In genomic region chr11:121475699-121476415, GRCm38 (mm10) we compare ENCODE assay signal across 8 mouse cellular contexts. TPM values are rescaled to one million over a fixed set of nuclear protein-coding genes. Genes with fewer than 3 reads are reported as not detected.
DNase-seq lines count a peak whose midpoint lies in the region; ATAC-seq and TF ChIP-seq lines count a peak whose summit lies in the region.
"Had no signal": no experiment of that assay in that cellular context is flagged by ENCODE, and none has a peak within 500 bp of the region (broad histone marks: within the 10 kb centered on the region; RNA-seq: fewer than 3 reads in every experiment).

No protein-coding gene starts in this region.

- peak; percentile 89 for TF ChIP-seq CTCF in E14TG2a.4 (conservative IDR thresholded peaks at IDR 0.05; ENCODE audit: low read length)
- peak; percentile 90 for TF ChIP-seq CTCF in heart, postnatal 0 days (IDR thresholded peaks at IDR 0.05; ENCODE audit: low read depth)
- peak; percentile 98 for TF ChIP-seq CTCF in layer of hippocampus, adult 2 months (conservative IDR thresholded peaks at IDR 0.05)

- no peak overlapping the region for H3K27ac ChIP-seq in heart, postnatal 0 days (ENCODE audit: low read depth)
- no peak overlapping the region for H3K27ac ChIP-seq in layer of hippocampus, adult 2 months
- H3K27ac ChIP-seq: midbrain, embryonic 12.5 days had no signal

- H3K27me3 ChIP-seq in E14TG2a.4 (ENCODE audit: insufficient read depth, low read length) = no peaks in the 10 kb centered on the region
- H3K27me3 ChIP-seq in heart, postnatal 0 days (ENCODE audit: control insufficient read depth, insufficient read depth, low read length) = no peaks in the 10 kb centered on the region
- H3K27me3 ChIP-seq: midbrain, embryonic 12.5 days had no signal

- no peak overlapping the region for H3K4me2 ChIP-seq in heart, postnatal 0 days (ENCODE audit: low read depth, low read length)
- H3K4me2 ChIP-seq: midbrain, embryonic 12.5 days had no signal

- H3K4me3 ChIP-seq in E14TG2a.4 (replicated peaks; ENCODE audit: low read length) = no peak overlapping the region
- no peak overlapping the region for H3K4me3 ChIP-seq in heart, postnatal 0 days (ENCODE audit: low read depth, low read length)
- H3K4me3 ChIP-seq in layer of hippocampus, adult 2 months = no peak overlapping the region
- H3K4me3 ChIP-seq: midbrain, embryonic 12.5 days had no signal

- ATAC-seq in heart, postnatal 0 days (ENCODE audit: insufficient read depth, low read depth) = no peak

- no peak overlapping the region for H3K9ac ChIP-seq in heart, postnatal 0 days (replicated peaks; ENCODE audit: low read depth, low read length)
- H3K9ac ChIP-seq: midbrain, embryonic 12.5 days had no signal

- 29% methylated on average over 9 of the region's 9 CpGs for WGBS in heart, postnatal 0 days

- H3K9me3 ChIP-seq in E14TG2a.4 (ENCODE audit: low read length) = no peaks in the 10 kb centered on the region
- H3K9me3 ChIP-seq in heart, postnatal 0 days (replicated peaks; ENCODE audit: control insufficient read depth, low read length) = no peaks in the 10 kb centered on the region
- H3K9me3 ChIP-seq: midbrain, embryonic 12.5 days had no signal

- DNase-seq in adrenal gland, adult 18-20 months (ENCODE audit: low spot score in 2 of 2) = peak; percentile 71 to 77
- peak; percentile 75 for DNase-seq in embryo, embryonic 11 days
- DNase-seq in heart, postnatal 0 days (ENCODE audit: low spot score) = peak; percentile 77
- peak; percentile 54 to 74 for DNase-seq in layer of hippocampus, adult 2 months (ENCODE audit: low spot score in 2 of 2)
- DNase-seq in lung, postnatal 10 days = peak; percentile 86
- peak; percentile 61 for DNase-seq in right cerebral cortex, postnatal 25 days

- no peak for TF ChIP-seq EP300 in heart, postnatal 0 days (IDR thresholded peaks at IDR 0.05; ENCODE audit: low read depth)

- peaks cover 44% of the 10 kb centered on the region for H3K36me3 ChIP-seq in E14TG2a.4 (ENCODE audit: insufficient read depth, low read length)
- peaks cover 5% of the 10 kb centered on the region; the same call in 1 of the 2 replicates for H3K36me3 ChIP-seq in heart, postnatal 0 days (replicated peaks; ENCODE audit: control insufficient read depth, insufficient read depth, low read length)

- H3K4me1 ChIP-seq in E14TG2a.4 (replicated peaks; ENCODE audit: low read depth, low read length) = peaks cover 19% of the 10 kb centered on the region
- H3K4me1 ChIP-seq in heart, postnatal 0 days (ENCODE audit: control insufficient read depth, insufficient read depth) = no peaks in the 10 kb centered on the region
- H3K4me1 ChIP-seq: midbrain, embryonic 12.5 days had no signal

RNA-seq across cellular contexts. Expression of gene Tbcd, which starts 24.1 kb away (rescaled TPM):
- total RNA-seq in adrenal gland, adult 18-20 months (2021) = 10 to 100 TPM; 27.9 to 36.7 TPM
- 29.1 and 37.9 TPM in 2 replicates for total RNA-seq in heart, postnatal 0 days (2014; rRNA removed; ENCODE audit: low replicate concordance)
- polyA plus RNA-seq in heart, postnatal 0 days (2015; fragmentation: Nextera tagmentation; extraction: Ambion mirVana) = 14.3 and 16.1 TPM in 2 replicates
- 10 to 100 TPM; 39.5 to 40.3 TPM for total RNA-seq in layer of hippocampus, adult 2 months (2021)

RNA-seq across cellular contexts. Expression of gene Fn3k, which starts 41.1 kb away (rescaled TPM):
- 10 to 100 TPM in 1 of 2 experiments, 1 to 10 TPM in 1; 9.5 to 15.8 TPM for total RNA-seq in adrenal gland, adult 18-20 months (2021)
- 12.5 and 17.5 TPM in 2 replicates for total RNA-seq in heart, postnatal 0 days (2014; rRNA removed; ENCODE audit: low replicate concordance)
- polyA plus RNA-seq in heart, postnatal 0 days (2015; fragmentation: Nextera tagmentation; extraction: Ambion mirVana) = 20.5 and 26.7 TPM in 2 replicates
- total RNA-seq in layer of hippocampus, adult 2 months (2021) = 10 to 100 TPM; 40.7 to 43.5 TPM

RNA-seq across cellular contexts. Expression of gene Zfp750, which starts 43.3 kb away (rescaled TPM):
- 1 to 10 TPM in 1 of 2 experiments, not detected in 1; 1.0 TPM for total RNA-seq in adrenal gland, adult 18-20 months (2021)
- total RNA-seq in heart, postnatal 0 days (2014; rRNA removed; ENCODE audit: low replicate concordance) = 1.5 TPM in 1 of 2 replicates, not detected in the other
- polyA plus RNA-seq in heart, postnatal 0 days (2015; fragmentation: Nextera tagmentation; extraction: Ambion mirVana) = 0.10 and 0.11 TPM in 2 replicates
- total RNA-seq in layer of hippocampus, adult 2 months (2021) = under 1 TPM; 0.20 to 0.25 TPM

RNA-seq across cellular contexts. Expression of gene Fn3krp, which starts 54.7 kb away (rescaled TPM):
- 10 to 100 TPM; 17.3 to 21.8 TPM for total RNA-seq in adrenal gland, adult 18-20 months (2021)
- 7.0 and 12.4 TPM in 2 replicates for total RNA-seq in heart, postnatal 0 days (2014; rRNA removed; ENCODE audit: low replicate concordance)
- 4.5 and 4.8 TPM in 2 replicates for polyA plus RNA-seq in heart, postnatal 0 days (2015; fragmentation: Nextera tagmentation; extraction: Ambion mirVana)
- total RNA-seq in layer of hippocampus, adult 2 months (2021) = 10 to 100 TPM; 52.9 to 55.4 TPM
